Mouse (Mus musculus): ENCODE results near the gene Serpina3i. TPM values are rescaled to one million over a fixed set of nuclear protein-coding genes. Genes with fewer than 3 reads are reported as not detected.

Serpina3i gene
- not detected for total RNA-seq (2023)

GRCm38 (mm10) chr12:104262863-104263262 is at the start of gene Serpina3i:
Serpina3i (plus strand) TSS chr12:104263122.

GRCm38 (mm10) chr12:104214445-104214753 is 48.5 kb upstream of the Serpina3i start, which contains the start of gene Serpina3f:
Serpina3f (plus strand) TSS chr12:104214544.

GRCm38 (mm10) chr12:104235915-104236314 is 27.0 kb upstream of the Serpina3i start, which contains the start of gene Serpina3g:
Serpina3g (plus strand) TSS chr12:104236245.

GRCm38 (mm10) chr12:104314253-104314652 is 51.3 kb downstream of the Serpina3i start, which contains the start of gene Serpina3j:
Serpina3j (plus strand) TSS chr12:104314553.

Other genes with a start within 250 kb of the Serpina3i start
- gene Serpina9, start 249.4 kb upstream of the Serpina3i start, total RNA-seq (2023), result not detected
- not detected for gene Serpina12, start 218.7 kb upstream of the Serpina3i start, total RNA-seq (2023)
- gene Serpina5, start 162.0 kb upstream of the Serpina3i start, total RNA-seq (2023), result not detected
- gene Serpina3a, start 150.4 kb upstream of the Serpina3i start, total RNA-seq (2023), result not detected
- gene Serpina3b, start 135.1 kb upstream of the Serpina3i start, total RNA-seq (2023), result not detected
- gene Serpina3c, start 109.3 kb upstream of the Serpina3i start, total RNA-seq (2023), result not detected
- gene Serpina3f, start 48.6 kb upstream of the Serpina3i start, total RNA-seq (2023), result 0.65 TPM
- 10.6 TPM for gene Serpina3g, start 26.9 kb upstream of the Serpina3i start, total RNA-seq (2023)
- gene Serpina3j, start 51.4 kb downstream of the Serpina3i start, total RNA-seq (2023), result not detected
- not detected for gene Serpina3k, start 75.4 kb downstream of the Serpina3i start, total RNA-seq (2023)
- gene Serpina3m, start 75.4 kb downstream of the Serpina3i start, total RNA-seq (2023), result not detected
- gene Serpina3n, start 143.6 kb downstream of the Serpina3i start, total RNA-seq (2023), result not detected
- gene Gsc, start 210.2 kb downstream of the Serpina3i start, total RNA-seq (2023), result not detected